Mouse (Mus musculus): ENCODE measurements around the gene Nt5c. TPM values are rescaled to one million over a fixed set of nuclear protein-coding genes. Genes with fewer than 3 reads are reported as not detected.
"Not testable (repeated sequence)": the region's sequence is repeated elsewhere in the genome, so short reads cannot be mapped to it uniquely, and the experiment has no call there.

Nt5c gene
- polyA plus RNA-seq, 1 experiment from 2014 or later, result 77.6 TPM

DNA sequence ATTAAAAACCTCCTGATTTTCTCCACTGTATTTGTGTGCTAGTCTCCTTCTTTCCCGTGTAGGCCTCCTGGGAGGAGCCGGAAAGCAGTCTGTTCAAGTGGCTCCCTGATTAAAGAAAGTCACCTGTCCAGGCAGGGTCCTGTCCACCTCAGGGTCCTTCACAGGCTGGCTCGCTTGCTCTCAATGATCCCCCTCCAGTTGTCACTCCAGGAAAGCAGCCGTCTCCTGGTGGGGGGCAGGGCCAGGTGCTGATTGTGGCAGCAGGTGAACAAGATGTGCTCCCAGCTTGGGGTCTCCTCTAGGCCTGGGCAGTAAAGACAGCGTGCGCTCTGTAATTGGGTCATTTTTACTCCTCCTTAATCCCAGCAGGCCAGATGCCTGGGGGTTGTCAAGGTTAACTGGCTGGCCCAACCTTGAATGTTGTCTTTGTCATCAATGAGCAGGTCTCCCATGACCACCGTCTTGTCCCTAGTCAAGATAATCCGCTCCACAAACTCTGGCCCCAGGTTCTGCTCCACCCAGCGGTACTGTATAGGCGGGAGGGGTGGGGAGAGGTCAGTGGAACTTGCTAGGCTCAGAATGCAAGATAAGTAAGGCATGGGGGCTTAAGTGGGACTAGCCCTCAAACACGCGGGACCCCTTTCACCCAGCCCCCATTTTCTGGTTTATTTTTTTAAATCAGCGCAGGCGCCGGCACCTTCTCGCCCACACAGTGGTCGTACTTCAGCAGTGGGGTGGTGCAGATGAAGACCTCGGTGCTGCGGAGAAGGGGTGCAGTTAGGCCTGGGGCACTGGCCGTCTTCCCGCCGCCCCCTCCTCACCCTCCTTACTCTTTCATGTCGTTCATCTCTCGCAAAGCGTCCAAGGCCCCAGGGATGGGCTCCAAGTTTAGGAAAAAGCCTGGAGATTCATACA is 964 bp downstream of the Nt5c start:
- WGBS, result 23% methylated on average over 25 of the region's 25 CpGs
- H3K9me3 ChIP-seq (ENCODE audit: low read length), result no peaks in the 10 kb centered on the region
- H3K27me3 ChIP-seq (ENCODE audit: insufficient read depth, low read length), result no peaks in the 10 kb centered on the region
- peak overlapping the region; percentile 75 for H3K9ac ChIP-seq (replicated peaks; ENCODE audit: low read length)
- ATAC-seq (ENCODE audit: low FRiP score, low TSS enrichment), result peak; percentile 32; the same call in 1 of the 2 replicates
- peak overlapping the region; percentile 88 for H3K4me2 ChIP-seq (replicated peaks; ENCODE audit: low read depth, low read length)
- peaks cover 13% of the 10 kb centered on the region for H3K4me1 ChIP-seq (ENCODE audit: insufficient read depth, low read length)
- peaks cover 4% of the 10 kb centered on the region; the same call in 1 of the 2 replicates for H3K36me3 ChIP-seq (ENCODE audit: insufficient read depth, low read length)
- H3K4me3 ChIP-seq (ENCODE audit: low read length), result peak overlapping the region; percentile 77
- H3K27ac ChIP-seq (ENCODE audit: low read length), result peak overlapping the region; percentile 82; the same call in 1 of the 2 replicates

DNA sequence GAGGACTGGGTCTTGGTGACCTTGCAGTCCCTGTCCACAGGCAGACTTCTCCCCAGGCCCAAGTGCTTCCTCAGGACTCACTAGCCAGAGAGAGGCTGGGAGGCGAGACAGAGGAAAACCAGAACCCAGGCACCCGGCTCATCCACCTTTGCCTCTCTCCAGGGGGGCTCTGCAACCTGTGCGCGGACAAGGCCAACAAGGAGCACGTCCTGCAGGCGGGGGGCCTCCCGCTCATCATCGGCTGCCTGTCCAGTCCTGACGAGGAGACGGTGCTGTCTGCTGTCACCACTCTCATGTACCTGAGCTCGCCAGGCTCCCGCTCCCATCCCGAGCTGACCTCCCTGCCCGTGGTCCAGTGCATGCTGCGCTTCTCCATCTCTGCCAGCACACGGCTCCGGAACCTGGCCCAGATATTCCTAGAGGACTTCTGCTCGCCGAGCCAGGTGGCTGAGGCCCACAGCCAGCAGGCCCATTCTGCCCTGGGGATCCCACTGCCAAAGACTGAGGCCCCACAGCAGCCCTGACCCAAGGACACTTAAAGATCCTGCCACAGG is 3.0 kb downstream of the Nt5c start:
- no peak overlapping the region for H3K9ac ChIP-seq (replicated peaks; ENCODE audit: low read length)
- no peaks in the 10 kb centered on the region for H3K27me3 ChIP-seq (ENCODE audit: insufficient read depth, low read length)
- no peaks in the 10 kb centered on the region for H3K9me3 ChIP-seq (ENCODE audit: low read length)
- no peak for ATAC-seq (ENCODE audit: low FRiP score, low TSS enrichment)
- 87% methylated on average over 19 of the region's 19 CpGs for WGBS
- H3K4me1 ChIP-seq (ENCODE audit: insufficient read depth, low read length), result peaks cover 17% of the 10 kb centered on the region
- peaks cover 4% of the 10 kb centered on the region; the same call in 1 of the 2 replicates for H3K36me3 ChIP-seq (ENCODE audit: insufficient read depth, low read length)
- no peak overlapping the region for H3K4me2 ChIP-seq (replicated peaks; ENCODE audit: low read depth, low read length)
- H3K4me3 ChIP-seq (ENCODE audit: low read length), result no peak overlapping the region
- no peak overlapping the region for H3K27ac ChIP-seq (ENCODE audit: low read length)

DNA sequence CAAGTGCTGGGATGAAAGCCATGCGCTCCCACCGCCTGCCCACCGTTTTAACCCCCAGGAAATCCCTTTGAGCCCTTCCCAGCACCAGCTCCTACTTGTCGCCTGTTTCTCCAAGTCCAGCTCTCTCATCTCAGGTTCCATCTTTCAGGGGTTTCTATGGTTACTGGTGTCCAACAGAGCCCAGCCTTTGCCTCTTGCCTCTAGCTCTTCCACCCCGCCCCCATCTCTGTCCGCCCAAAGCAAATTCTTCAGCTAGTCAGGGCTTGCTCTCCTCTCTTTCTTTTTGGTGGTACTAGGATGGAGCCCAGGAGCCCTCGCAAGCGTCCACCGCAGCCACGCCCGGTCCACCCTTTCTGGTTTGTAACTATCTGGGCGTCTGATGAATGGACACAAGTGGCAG is 6.5 kb downstream of the Nt5c start:
- H3K36me3 ChIP-seq (ENCODE audit: insufficient read depth, low read length), result peaks cover 4% of the 10 kb centered on the region
- H3K9ac ChIP-seq (replicated peaks; ENCODE audit: low read length), result no peak overlapping the region
- H3K4me1 ChIP-seq (ENCODE audit: insufficient read depth, low read length), result peaks cover 3% of the 10 kb centered on the region; the same call in 1 of the 2 replicates
- no peak overlapping the region for H3K4me2 ChIP-seq (replicated peaks; ENCODE audit: low read depth, low read length)
- H3K27ac ChIP-seq (ENCODE audit: low read length), result peak overlapping the region; percentile 23; the same call in 1 of the 2 replicates
- ATAC-seq (ENCODE audit: low FRiP score, low TSS enrichment), result peak; percentile 36; the same call in 1 of the 2 replicates
- WGBS, result 47% methylated on average over 12 of the region's 12 CpGs
- no peaks in the 10 kb centered on the region for H3K27me3 ChIP-seq (ENCODE audit: insufficient read depth, low read length)
- H3K9me3 ChIP-seq (ENCODE audit: low read length), result no peaks in the 10 kb centered on the region
- no peak overlapping the region for H3K4me3 ChIP-seq (ENCODE audit: low read length)

DNA sequence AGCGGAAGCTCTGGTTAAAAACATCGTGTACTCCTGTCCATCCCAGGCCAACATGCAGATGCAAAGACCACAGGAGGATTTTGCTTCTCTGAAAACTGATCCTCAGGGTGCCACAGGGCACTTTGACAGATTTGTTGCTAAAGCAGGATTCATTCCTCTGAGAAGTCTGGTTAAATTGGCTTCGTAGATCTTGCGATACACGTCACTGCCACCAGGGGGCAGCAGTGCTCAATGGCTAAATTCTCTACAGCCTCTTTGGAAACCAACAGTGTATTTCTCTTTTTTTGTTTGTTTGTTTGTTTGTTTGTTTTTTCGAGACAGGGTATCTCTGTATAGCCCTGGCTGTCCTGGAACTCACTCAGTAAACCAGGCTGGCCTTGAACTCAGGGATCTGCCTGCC is 7.9 kb downstream of the Nt5c start:
- no peak overlapping the region for H3K4me3 ChIP-seq (ENCODE audit: low read length)
- peaks cover 3% of the 10 kb centered on the region; the same call in 1 of the 2 replicates for H3K36me3 ChIP-seq (ENCODE audit: insufficient read depth, low read length)
- H3K9me3 ChIP-seq (ENCODE audit: low read length), result no peaks in the 10 kb centered on the region
- no peaks in the 10 kb centered on the region for H3K27me3 ChIP-seq (ENCODE audit: insufficient read depth, low read length)
- H3K9ac ChIP-seq (replicated peaks; ENCODE audit: low read length), result no peak overlapping the region
- H3K27ac ChIP-seq (ENCODE audit: low read length), result no peak overlapping the region
- 18% methylated on average over 6 of the region's 6 CpGs for WGBS
- H3K4me2 ChIP-seq (replicated peaks; ENCODE audit: low read depth, low read length), result no peak overlapping the region
- ATAC-seq (ENCODE audit: low FRiP score, low TSS enrichment), result no peak
- H3K4me1 ChIP-seq (ENCODE audit: insufficient read depth, low read length), result peaks cover 3% of the 10 kb centered on the region; the same call in 1 of the 2 replicates

DNA sequence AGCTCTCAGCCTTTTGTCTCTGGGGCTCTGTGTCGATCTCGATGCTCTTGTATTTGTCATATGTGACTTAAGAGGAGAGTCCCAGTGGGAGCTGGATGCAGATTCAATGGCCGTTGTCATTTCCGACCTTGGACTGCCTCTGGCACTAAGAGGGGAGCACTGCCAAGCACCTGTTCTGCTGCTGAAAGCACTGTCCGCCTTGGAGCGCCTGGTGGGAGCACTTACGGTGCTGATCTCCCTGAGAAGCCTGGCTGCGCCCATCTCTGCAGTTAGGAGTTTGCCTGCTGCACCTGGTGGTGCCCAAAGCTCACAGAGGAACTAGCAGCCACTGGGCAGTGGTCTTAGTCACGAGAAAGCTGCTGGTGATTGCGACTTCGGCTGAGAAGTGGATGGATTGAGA is 8.4 kb downstream of the Nt5c start:
- H3K27me3 ChIP-seq (ENCODE audit: insufficient read depth, low read length), result no peaks in the 10 kb centered on the region
- peaks cover 3% of the 10 kb centered on the region; the same call in 1 of the 2 replicates for H3K36me3 ChIP-seq (ENCODE audit: insufficient read depth, low read length)
- no peak overlapping the region for H3K4me2 ChIP-seq (replicated peaks; ENCODE audit: low read depth, low read length)
- no peaks in the 10 kb centered on the region for H3K9me3 ChIP-seq (ENCODE audit: low read length)
- H3K4me1 ChIP-seq (ENCODE audit: insufficient read depth, low read length), result peaks cover 3% of the 10 kb centered on the region; the same call in 1 of the 2 replicates
- ATAC-seq (ENCODE audit: low FRiP score, low TSS enrichment), result no peak
- WGBS, result 72% methylated on average over 11 of the region's 11 CpGs
- H3K27ac ChIP-seq (ENCODE audit: low read length), result no peak overlapping the region
- H3K4me3 ChIP-seq (ENCODE audit: low read length), result no peak overlapping the region
- no peak overlapping the region for H3K9ac ChIP-seq (replicated peaks; ENCODE audit: low read length)

DNA sequence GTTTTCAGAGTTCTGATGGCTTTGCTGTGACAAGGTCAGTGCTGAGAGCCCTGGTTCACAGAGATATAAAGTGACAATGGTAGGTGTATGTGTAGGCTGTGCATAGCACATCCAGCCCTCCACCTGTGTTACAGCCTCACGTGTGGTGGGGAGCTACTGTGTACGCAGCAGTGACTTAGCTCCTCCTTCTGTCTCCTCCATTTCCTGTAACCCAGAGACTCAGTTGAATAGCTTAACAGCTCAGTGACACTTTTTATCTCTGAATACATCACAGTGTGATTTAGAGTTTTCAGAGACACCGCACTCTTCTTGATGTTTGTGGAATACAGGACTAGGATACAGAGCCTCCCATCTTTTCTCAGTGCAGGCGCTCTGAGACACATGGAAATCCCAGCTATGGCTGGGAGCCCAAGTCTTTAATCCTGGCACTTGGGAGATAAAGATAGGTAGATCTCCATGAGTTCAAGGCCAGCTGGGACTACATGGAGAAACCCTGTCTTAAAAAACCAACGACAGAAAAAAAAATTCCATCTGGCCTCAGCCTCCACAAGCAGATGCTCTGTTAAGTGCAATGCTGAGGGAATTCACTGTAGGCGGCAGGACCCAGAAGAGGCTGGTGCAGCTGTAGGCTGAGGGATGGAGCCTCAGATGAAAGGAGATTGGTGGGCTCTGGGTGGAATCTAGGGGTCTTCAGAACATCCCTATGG is 10.0 kb downstream of the Nt5c start:
- Histone ChIP-seq H3K4me2 (replicated peaks; ENCODE audit: low read depth, low read length) (no peak overlapping the region), H3K9ac (replicated peaks; ENCODE audit: low read length) (no peak overlapping the region), H3K4me3 (ENCODE audit: low read length) (no peak overlapping the region), H3K9me3 (ENCODE audit: low read length) (no peaks in the 10 kb centered on the region), H3K36me3 (ENCODE audit: insufficient read depth, low read length) (peaks cover 3% of the 10 kb centered on the region; the same call in 1 of the 2 replicates), H3K4me1 (ENCODE audit: insufficient read depth, low read length) (peaks cover 9% of the 10 kb centered on the region), H3K27ac (ENCODE audit: low read length) (no peak overlapping the region), H3K27me3 (ENCODE audit: insufficient read depth, low read length) (no peaks in the 10 kb centered on the region)
- WGBS, result 74% methylated on average over 6 of the region's 6 CpGs
- ATAC-seq (ENCODE audit: low FRiP score, low TSS enrichment), result no peak

DNA sequence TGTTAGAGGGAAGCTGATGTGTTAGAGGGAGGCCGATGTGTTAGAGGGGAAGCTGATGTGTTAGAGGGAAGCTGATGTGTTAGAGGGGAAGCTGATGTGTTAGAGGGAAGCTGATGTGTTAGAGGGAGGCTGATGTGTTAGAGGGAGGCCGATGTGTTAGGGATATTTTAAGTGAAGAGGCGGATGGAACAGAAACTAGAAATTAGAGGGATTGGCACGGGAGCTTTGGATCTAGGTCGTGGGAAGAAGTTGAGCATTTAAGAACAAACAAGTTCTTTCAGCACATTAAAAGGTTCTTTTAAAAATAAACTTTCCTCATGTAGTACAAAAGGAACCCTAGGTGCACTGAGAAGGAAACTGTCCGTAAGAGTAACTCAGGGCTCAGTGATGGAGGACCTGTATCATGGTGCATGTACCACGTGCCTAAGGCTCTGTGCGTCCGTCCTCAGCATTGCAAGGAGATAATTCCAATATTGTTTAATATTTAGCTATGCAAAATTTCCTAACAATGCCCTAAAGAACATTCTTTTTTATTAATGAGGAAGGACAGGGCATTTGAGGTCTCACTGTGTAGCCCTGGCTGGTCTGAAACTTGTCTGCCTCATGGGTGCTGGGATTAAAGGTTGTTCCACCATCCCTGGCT is 13.2 kb downstream of the Nt5c start:
- Histone ChIP-seq H3K27me3 (ENCODE audit: insufficient read depth, low read length) (no peaks in the 10 kb centered on the region), H3K4me2 (replicated peaks; ENCODE audit: low read depth, low read length) (no peak overlapping the region), H3K4me1 (ENCODE audit: insufficient read depth, low read length) (peaks cover 30% of the 10 kb centered on the region), H3K27ac (ENCODE audit: low read length) (no peak overlapping the region), H3K9me3 (ENCODE audit: low read length) (no peaks in the 10 kb centered on the region), H3K36me3 (ENCODE audit: insufficient read depth, low read length) (peaks cover 3% of the 10 kb centered on the region; the same call in 1 of the 2 replicates), H3K4me3 (ENCODE audit: low read length) (no peak overlapping the region), H3K9ac (replicated peaks; ENCODE audit: low read length) (no peak overlapping the region)
- no peak for ATAC-seq (ENCODE audit: low FRiP score, low TSS enrichment)
- WGBS, result 87% methylated on average over 9 of the region's 9 CpGs

DNA sequence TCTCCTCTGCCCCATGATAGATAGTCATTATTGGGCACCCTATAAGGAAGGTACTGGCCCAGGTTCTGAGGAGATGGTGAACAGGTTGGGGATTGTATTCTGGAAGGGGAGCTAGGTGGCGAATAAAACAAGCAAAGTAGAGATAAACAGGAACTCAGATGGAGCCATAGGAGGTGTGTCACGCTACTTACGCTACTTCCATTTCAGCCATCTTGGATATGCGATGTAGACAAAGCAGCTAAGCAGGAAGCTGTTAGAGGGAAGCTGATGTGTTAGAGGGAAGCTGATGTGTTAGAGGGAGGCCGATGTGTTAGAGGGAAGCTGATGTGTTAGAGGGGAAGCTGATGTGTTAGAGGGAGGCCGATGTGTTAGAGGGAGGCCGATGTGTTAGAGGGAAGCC is 14.3 kb downstream of the Nt5c start:
- not testable (repeated sequence) for H3K36me3 ChIP-seq (ENCODE audit: insufficient read depth, low read length); ATAC-seq (ENCODE audit: low FRiP score, low TSS enrichment); H3K9ac ChIP-seq (replicated peaks; ENCODE audit: low read length); H3K27me3 ChIP-seq (ENCODE audit: insufficient read depth, low read length); H3K27ac ChIP-seq (ENCODE audit: low read length); H3K9me3 ChIP-seq (ENCODE audit: low read length); H3K4me3 ChIP-seq (ENCODE audit: low read length); H3K4me2 ChIP-seq (replicated peaks; ENCODE audit: low read depth, low read length)
- H3K4me1 ChIP-seq (ENCODE audit: insufficient read depth, low read length), result peaks cover 39% of the 10 kb centered on the region
- 89% methylated on average over 7 of the region's 7 CpGs for WGBS

DNA sequence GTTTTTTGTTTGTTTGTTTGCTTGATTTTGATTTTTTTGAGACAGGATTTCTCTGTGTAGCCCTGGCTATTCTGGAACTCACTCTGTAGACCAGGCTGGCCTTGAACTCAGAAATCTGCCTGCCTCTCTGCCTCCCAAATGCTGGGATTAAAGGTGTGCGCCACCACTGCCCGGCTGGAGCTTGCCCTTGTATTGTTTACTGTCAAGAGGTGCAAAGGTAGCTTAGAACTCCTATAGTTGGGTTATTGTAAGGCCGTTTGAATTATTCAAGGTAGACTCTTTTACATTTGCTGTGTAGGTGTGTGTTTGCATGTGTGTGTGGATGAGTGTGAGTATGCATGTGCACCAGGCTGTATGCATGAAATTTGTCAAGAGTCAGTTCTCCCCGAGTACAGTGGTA is 15.0 kb downstream of the Nt5c start:
- not testable (repeated sequence) for H3K9me3 ChIP-seq (ENCODE audit: low read length); H3K36me3 ChIP-seq (ENCODE audit: insufficient read depth, low read length); ATAC-seq (ENCODE audit: low FRiP score, low TSS enrichment); H3K27me3 ChIP-seq (ENCODE audit: insufficient read depth, low read length); H3K27ac ChIP-seq (ENCODE audit: low read length)
- WGBS, result 81% methylated on average over 4 of the region's 4 CpGs
- Histone ChIP-seq H3K9ac (replicated peaks; ENCODE audit: low read length) (peak overlapping the region; percentile 78; the same call in 1 of the 2 replicates), H3K4me1 (ENCODE audit: insufficient read depth, low read length) (peaks cover 39% of the 10 kb centered on the region), H3K4me2 (replicated peaks; ENCODE audit: low read depth, low read length) (peak overlapping the region; percentile 94), H3K4me3 (ENCODE audit: low read length) (peak overlapping the region; percentile 96; the same call in 1 of the 2 replicates)

All from kidney, embryonic 16.5 days (tissue).